Mouse (Mus musculus) brain, adult 2 months (tissue): ENCODE data around the gene Flt3.

ENCODE experiments used
- DNase-seq: peaks from one replicate; pipeline ENCODE4 v3.0.0; 2011; ENCODE audit warnings: low read depth, low spot score

Flt3 gene

GRCm38 (mm10) chr5:147354985-147355384 lies 45.3 kb downstream of the Flt3 start:
- DNase-seq, result no peak

- peak; percentile 79 for DNase-seq
Observed at GRCm38 (mm10) chr5:147354161-147354780, 46.0 kb downstream of the Flt3 start.

- DNase-seq, result no peak
Observed at GRCm38 (mm10) chr5:147351931-147352330, 48.4 kb downstream of the Flt3 start.

GRCm38 (mm10) chr5:147345981-147346380 lies 54.3 kb downstream of the Flt3 start:
- DNase-seq, result no peak

GRCm38 (mm10) chr5:147343904-147344303 lies 56.4 kb downstream of the Flt3 start:
- no peak for DNase-seq

- DNase-seq, result no peak
Observed at GRCm38 (mm10) chr5:147342901-147343300, 57.4 kb downstream of the Flt3 start.

GRCm38 (mm10) chr5:147340741-147341414 lies 59.4 kb downstream of the Flt3 start:
- DNase-seq, result no peak

- no peak for DNase-seq
Observed at GRCm38 (mm10) chr5:147339560-147339959, 60.7 kb downstream of the Flt3 start.

- DNase-seq, result no peak
Observed at GRCm38 (mm10) chr5:147338967-147339366, 61.3 kb downstream of the Flt3 start.

GRCm38 (mm10) chr5:147332711-147333110 lies 67.6 kb downstream of the Flt3 start:
- peak; percentile 10 for DNase-seq

- DNase-seq, result peak; percentile 64
Observed at GRCm38 (mm10) chr5:147331547-147331946, 68.7 kb downstream of the Flt3 start.

- no peak for DNase-seq
Observed at GRCm38 (mm10) chr5:147329946-147330345, 70.3 kb downstream of the Flt3 start.

GRCm38 (mm10) chr5:147327636-147328035 lies 72.7 kb downstream of the Flt3 start:
- no peak for DNase-seq

GRCm38 (mm10) chr5:147325931-147326330 lies 74.4 kb downstream of the Flt3 start:
- DNase-seq, result no peak

GRCm38 (mm10) chr5:147323237-147323917 lies 76.9 kb downstream of the Flt3 start:
- peak; percentile 57 for DNase-seq

- DNase-seq, result no peak
Observed at GRCm38 (mm10) chr5:147322183-147322582, 78.1 kb downstream of the Flt3 start, which contains the start of gene Urad. TSS of gene Urad (minus strand) at chr5:147322440.

- peak; percentile 85 for DNase-seq
Observed at GRCm38 (mm10) chr5:147319653-147320052, 80.6 kb downstream of the Flt3 start.

GRCm38 (mm10) chr5:147317991-147318390 lies 82.3 kb downstream of the Flt3 start:
- DNase-seq, result no peak

GRCm38 (mm10) chr5:147317321-147317720 lies 83.0 kb downstream of the Flt3 start:
- DNase-seq, result no peak

GRCm38 (mm10) chr5:147315432-147316075 lies 84.7 kb downstream of the Flt3 start:
- no peak for DNase-seq

GRCm38 (mm10) chr5:147314646-147315431 lies 85.5 kb downstream of the Flt3 start:
- DNase-seq, result peak; percentile 24
